Mouse (Mus musculus): ENCODE data around the gene Elovl5.

- TF ChIP-seq CTCF (IDR thresholded peaks at IDR 0.05; ENCODE audit: borderline replicate concordance, control insufficient read depth, extremely low read depth, insufficient read depth, low read length, poor library complexity) (no peak), POLR2A (IDR thresholded peaks at IDR 0.05; ENCODE audit: control insufficient read depth, extremely low read depth, insufficient read depth, low read length, poor library complexity) (no peak)
Measured at GRCm38 (mm10) chr9:77986153-77986795, 69.1 kb downstream of the Elovl5 start.

Data from thymus, adult 2 months (tissue).